Mouse (Mus musculus): ENCODE measurements at regions not wholly inside any gene's neighbourhood (a gene's known extent, or its start where the extent isn't known, plus 50 kb on each side); places are given as distances from the start of the nearest gene placed in this dataset.

- DNase-seq (ENCODE audit: low spot score): no peak
These were observed 246.4 kb downstream of the Sox9 start for GRCm38 (mm10) chr11:113028235-113028919.

GRCm38 (mm10) chr11:113031405-113031804, 249.4 kb downstream of the Sox9 start:
- DNase-seq (ENCODE audit: low spot score): no peak

GRCm38 (mm10) chr11:113032487-113033228, 250.6 kb downstream of the Sox9 start:
- no peak for DNase-seq (ENCODE audit: low spot score)

- DNase-seq (ENCODE audit: low spot score): no peak
These were observed 252.9 kb downstream of the Sox9 start for GRCm38 (mm10) chr11:113034911-113035310.

GRCm38 (mm10) chr11:113037736-113038135, 255.7 kb downstream of the Sox9 start:
- DNase-seq (ENCODE audit: low spot score): no peak

- no peak for DNase-seq (ENCODE audit: low spot score)
These were observed 260.7 kb downstream of the Sox9 start for GRCm38 (mm10) chr11:113042710-113043109.

GRCm38 (mm10) chr11:113046200-113047051, 264.4 kb downstream of the Sox9 start:
- peak; percentile 90 for DNase-seq (ENCODE audit: low spot score)

- no peak for DNase-seq (ENCODE audit: low spot score)
These were observed 266.1 kb downstream of the Sox9 start for GRCm38 (mm10) chr11:113048158-113048557.

- DNase-seq (ENCODE audit: low spot score): no peak
These were observed 267.6 kb downstream of the Sox9 start for GRCm38 (mm10) chr11:113049593-113049992.

GRCm38 (mm10) chr11:113052536-113052935, 270.5 kb downstream of the Sox9 start:
- no peak for DNase-seq (ENCODE audit: low spot score)

- DNase-seq (ENCODE audit: low spot score): peak; percentile 30
These were observed 274.1 kb downstream of the Sox9 start for GRCm38 (mm10) chr11:113056042-113056632.

- DNase-seq (ENCODE audit: low spot score): peak; percentile 38
These were observed 274.8 kb downstream of the Sox9 start for GRCm38 (mm10) chr11:113056824-113057223.

GRCm38 (mm10) chr11:113070365-113070764, 288.3 kb downstream of the Sox9 start:
- DNase-seq (ENCODE audit: low spot score): no peak

- no peak for DNase-seq (ENCODE audit: low spot score)
These were observed 289.9 kb downstream of the Sox9 start for GRCm38 (mm10) chr11:113071942-113072341.

- DNase-seq (ENCODE audit: low spot score): no peak
These were observed 292.3 kb downstream of the Sox9 start for GRCm38 (mm10) chr11:113074328-113074727.

GRCm38 (mm10) chr11:113076371-113076770, 294.3 kb downstream of the Sox9 start:
- no peak for DNase-seq (ENCODE audit: low spot score)

GRCm38 (mm10) chr11:113080311-113080710, 298.3 kb downstream of the Sox9 start:
- no peak for DNase-seq (ENCODE audit: low spot score)

GRCm38 (mm10) chr11:113084442-113084841, 302.4 kb downstream of the Sox9 start:
- DNase-seq (ENCODE audit: low spot score): no peak

- DNase-seq (ENCODE audit: low spot score): no peak
These were observed 303.5 kb downstream of the Sox9 start for GRCm38 (mm10) chr11:113085556-113085955.

- DNase-seq (ENCODE audit: low spot score): no peak
These were observed 305.1 kb downstream of the Sox9 start for GRCm38 (mm10) chr11:113087084-113087483.

- DNase-seq (ENCODE audit: low spot score): no peak
These were observed 307.8 kb downstream of the Sox9 start for GRCm38 (mm10) chr11:113089637-113090351.

Data from retina, embryonic 14.5 days (tissue).